Mouse (Mus musculus): ENCODE results near the gene Tmub2. TPM values are rescaled to one million over a fixed set of nuclear protein-coding genes. Genes with fewer than 3 reads are reported as not detected.
A peak's percentile ranks its signal among the peaks of the same experiment; 100 is the strongest.

Tmub2 gene
- 79.6 and 81.4 TPM in 2 replicates for polyA plus RNA-seq (2015; fragmentation: Nextera tagmentation; extraction: Ambion mirVana)

DNA sequence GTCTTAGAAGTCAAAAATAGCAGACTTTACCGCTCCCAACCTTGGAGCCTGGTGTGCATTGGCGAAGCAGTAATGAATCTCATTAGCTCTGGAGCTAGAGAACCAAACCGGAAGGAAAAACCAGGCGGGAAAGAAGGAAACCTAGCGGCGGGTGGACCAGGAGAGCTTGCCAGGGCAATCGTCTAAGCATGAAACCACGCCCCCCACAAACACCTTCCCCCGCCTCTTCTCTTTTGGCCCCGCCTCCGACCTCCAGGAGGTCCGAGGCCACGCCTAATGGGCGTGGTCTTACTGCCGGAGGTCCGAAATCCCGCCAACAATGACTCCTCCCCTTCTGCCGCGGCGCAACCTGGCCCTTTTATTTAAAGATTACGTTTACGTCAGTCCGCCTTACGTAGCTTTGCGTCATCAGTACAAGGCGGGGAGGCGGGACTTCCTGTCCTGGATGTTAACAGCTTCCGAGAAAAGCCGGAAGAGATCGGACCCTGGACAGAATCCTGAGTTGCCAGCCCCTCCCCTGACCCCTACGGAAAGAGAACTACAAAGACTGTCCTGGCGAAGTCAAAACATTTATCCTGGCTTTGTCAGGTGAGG lies at the start of gene Tmub2:
Gene Tmub2 (plus strand): TSS at position 431 of the 594 bp plus-strand sequence.
- Histone ChIP-seq H3K36me3 (peaks cover 25% of the 10 kb centered on the region), H3K9me3 (no peaks in the 10 kb centered on the region), H3K4me1 (replicated peaks) (peaks cover 20% of the 10 kb centered on the region), H3K27ac (replicated peaks) (peak within 1 kb of the TSS; percentile 83), H3K4me3 (peak within 1 kb of the TSS; percentile 62), H3K4me2 (peak within 1 kb of the TSS; percentile 69), H3K9ac (peak within 1 kb of the TSS; percentile 83), H3K27me3 (no peaks in the 10 kb centered on the region)
- ATAC-seq (ENCODE audit: low read depth) = peak; percentile 89
- WGBS = under 1% methylated on average over 32 of the region's 32 CpGs

DNA sequence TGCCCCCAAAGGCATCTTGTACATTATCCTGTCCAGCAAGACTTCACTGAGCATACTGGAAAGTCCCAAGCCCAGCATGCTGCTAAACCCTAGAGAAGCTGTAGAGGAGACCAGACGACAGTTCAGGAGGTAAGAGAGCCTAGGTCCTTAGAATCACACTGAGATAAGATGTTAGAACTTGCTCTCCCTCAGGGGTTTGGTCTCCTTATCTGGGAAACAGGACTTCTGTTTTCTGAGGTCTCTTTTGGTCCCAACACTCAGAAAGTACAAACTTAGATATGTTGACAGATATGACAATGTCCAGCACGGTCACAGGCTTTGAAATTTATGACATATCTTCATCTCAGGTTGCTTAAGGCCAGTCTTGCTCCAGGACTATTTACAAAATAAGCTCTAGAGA lies 48.7 kb upstream of the Tmub2 start:
- ATAC-seq (ENCODE audit: low read depth) = no peak
- WGBS = 72% methylated on average over 2 of the region's 2 CpGs
- no peaks in the 10 kb centered on the region for H3K27me3 ChIP-seq
- H3K9ac ChIP-seq = no peak overlapping the region
- H3K27ac ChIP-seq (replicated peaks) = no peak overlapping the region
- no peak overlapping the region for H3K4me3 ChIP-seq
- no peaks in the 10 kb centered on the region for H3K4me1 ChIP-seq (replicated peaks)
- no peaks in the 10 kb centered on the region for H3K9me3 ChIP-seq
- H3K36me3 ChIP-seq = no peaks in the 10 kb centered on the region
- no peak overlapping the region for H3K4me2 ChIP-seq

DNA sequence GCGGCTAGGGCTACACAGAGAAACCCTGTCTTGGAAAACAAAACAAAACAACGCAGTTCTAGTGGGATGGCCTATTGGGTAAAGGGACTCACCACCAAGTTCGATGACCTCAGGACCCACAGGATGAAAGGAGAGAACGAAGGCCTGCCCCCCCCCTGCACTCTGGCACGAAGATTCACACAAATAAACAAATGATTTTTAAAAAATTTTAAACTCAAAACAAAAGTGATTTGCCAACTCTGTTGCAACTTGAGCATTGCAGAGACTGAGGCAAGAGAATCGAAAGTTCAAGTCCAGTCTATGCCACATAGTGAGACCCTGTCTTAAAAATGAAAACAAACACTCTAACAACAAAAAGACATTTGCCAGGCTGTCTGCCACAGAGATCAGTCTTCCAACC lies 44.1 kb upstream of the Tmub2 start:
- Histone ChIP-seq H3K9ac (no peak overlapping the region), H3K4me2 (no peak overlapping the region), H3K9me3 (no peaks in the 10 kb centered on the region), H3K27ac (replicated peaks) (no peak overlapping the region), H3K36me3 (no peaks in the 10 kb centered on the region), H3K27me3 (no peaks in the 10 kb centered on the region), H3K4me1 (replicated peaks) (peaks cover 15% of the 10 kb centered on the region), H3K4me3 (no peak overlapping the region)
- ATAC-seq (ENCODE audit: low read depth) = no peak
- 88% methylated on average over 6 of the region's 6 CpGs for WGBS

DNA sequence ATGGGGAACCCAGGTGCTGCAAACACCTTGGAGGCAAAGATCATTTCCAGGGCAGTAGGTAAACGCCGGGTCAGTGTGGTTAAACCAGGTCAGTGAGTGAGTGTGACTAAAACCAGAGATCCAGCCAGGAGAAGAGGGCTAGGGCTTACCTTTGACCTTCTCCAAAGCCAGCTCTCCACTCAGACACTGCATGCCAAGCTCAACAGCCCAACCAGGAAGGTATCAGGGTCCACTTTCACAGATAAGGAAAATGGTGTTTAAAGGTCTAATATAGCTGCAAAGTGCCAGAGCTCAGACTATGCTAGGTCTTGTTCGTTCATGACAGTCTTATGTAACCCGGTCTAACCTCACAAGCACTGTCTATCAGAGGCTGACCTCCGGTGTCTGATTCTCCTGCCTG lies 43.5 kb upstream of the Tmub2 start:
- Histone ChIP-seq H3K9me3 (no peaks in the 10 kb centered on the region), H3K4me2 (no peak overlapping the region), H3K36me3 (no peaks in the 10 kb centered on the region), H3K4me1 (replicated peaks) (peaks cover 21% of the 10 kb centered on the region), H3K9ac (no peak overlapping the region), H3K4me3 (no peak overlapping the region), H3K27ac (replicated peaks) (no peak overlapping the region), H3K27me3 (no peaks in the 10 kb centered on the region)
- ATAC-seq (ENCODE audit: low read depth) = no peak
- WGBS = 85% methylated on average over 5 of the region's 5 CpGs

DNA sequence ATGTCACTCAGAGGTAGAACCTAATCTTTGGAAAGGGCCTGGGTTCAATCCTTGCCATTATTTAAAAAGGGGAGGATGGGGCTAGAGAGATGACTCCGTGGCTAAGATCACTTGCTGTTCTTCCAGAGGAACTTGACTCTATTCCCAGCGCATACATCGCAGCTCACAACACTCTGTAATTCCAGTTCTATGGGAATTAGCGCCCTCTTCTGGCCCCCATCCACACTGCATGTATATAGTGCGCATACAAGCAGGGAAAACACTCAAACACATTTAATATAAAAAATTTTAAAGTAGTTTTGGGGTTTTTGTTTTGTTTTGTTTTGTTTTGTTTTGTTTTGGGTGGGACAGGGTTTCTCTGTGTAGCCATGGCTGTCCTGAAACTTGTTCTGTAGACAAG lies 42.9 kb upstream of the Tmub2 start:
- ATAC-seq (ENCODE audit: low read depth) = no peak

DNA sequence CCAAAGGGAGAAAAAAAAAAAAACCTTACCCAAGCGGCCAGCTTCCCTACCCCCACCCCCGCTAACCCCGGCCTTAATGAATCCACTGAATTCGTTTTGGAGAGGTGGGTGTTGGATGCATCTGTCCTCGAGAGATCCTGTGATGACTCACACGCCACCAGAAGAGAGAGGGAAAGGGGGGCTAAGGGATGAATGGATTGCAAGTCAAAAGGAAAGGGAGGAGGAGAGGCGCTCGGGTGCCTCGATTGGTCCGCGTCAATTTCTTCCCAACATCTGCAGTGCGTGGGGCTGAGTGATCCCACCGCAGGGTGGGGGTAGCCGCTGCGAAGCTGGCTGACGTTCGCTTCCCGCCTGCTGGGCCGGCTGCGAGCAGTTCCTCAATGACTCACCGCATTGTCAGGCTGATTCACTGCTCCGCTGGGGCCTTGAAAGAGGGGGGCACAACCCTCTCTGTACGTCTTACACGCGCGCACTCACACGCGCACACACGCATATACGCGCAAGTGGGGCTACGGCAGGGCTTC lies 39.7 kb upstream of the Tmub2 start:
- Histone ChIP-seq H3K4me2 (peak overlapping the region; percentile 69), H3K27ac (replicated peaks) (peak overlapping the region; percentile 85), H3K36me3 (no peaks in the 10 kb centered on the region), H3K4me1 (replicated peaks) (peaks cover 41% of the 10 kb centered on the region), H3K9me3 (no peaks in the 10 kb centered on the region), H3K4me3 (peak overlapping the region; percentile 35), H3K27me3 (no peaks in the 10 kb centered on the region), H3K9ac (peak overlapping the region; percentile 60)
- WGBS = 1% methylated on average over 32 of the region's 32 CpGs
- ATAC-seq (ENCODE audit: low read depth) = peak; percentile 84

More for the DNA sequence above, 42.9 kb upstream of the Tmub2 start:
- H3K27me3 ChIP-seq = no peaks in the 10 kb centered on the region
- H3K9ac ChIP-seq = no peak overlapping the region
- peaks cover 24% of the 10 kb centered on the region for H3K4me1 ChIP-seq (replicated peaks)
- H3K9me3 ChIP-seq = no peaks in the 10 kb centered on the region
- WGBS = 48% methylated on average over 5 of the region's 5 CpGs
- no peak overlapping the region for H3K27ac ChIP-seq (replicated peaks)
- H3K4me2 ChIP-seq = no peak overlapping the region
- no peak overlapping the region for H3K4me3 ChIP-seq
- H3K36me3 ChIP-seq = no peaks in the 10 kb centered on the region

DNA sequence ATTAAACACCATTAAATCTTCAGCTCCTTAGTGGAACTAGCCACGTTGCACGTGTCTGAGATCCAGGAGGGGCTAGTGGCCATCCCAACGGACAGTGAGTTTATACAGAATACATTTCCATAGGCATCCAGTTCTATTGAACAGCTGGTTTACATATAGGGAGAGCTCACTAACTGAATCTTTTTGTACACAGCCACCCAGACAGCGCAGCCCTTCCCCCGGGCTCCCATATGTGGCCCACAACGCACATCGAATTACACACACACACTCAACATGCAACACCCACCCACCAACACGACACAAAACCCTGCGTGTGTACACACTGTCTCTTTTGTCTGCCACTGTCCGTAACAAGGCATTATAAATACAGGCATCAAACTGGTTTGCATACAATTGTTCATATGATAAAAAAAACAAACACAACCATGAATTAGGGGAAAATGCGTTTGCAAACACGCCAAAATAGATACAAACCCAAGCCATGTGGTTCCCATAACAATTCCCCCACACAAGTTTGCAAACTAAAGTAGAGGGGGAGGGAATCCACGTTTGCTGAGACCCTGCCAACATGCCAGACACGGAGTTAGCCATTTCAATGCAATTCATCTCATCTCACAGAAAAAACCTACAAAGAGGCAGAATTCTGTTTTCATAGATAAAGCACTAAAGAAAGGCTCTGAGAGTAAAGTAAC lies 39.0 kb upstream of the Tmub2 start:
- peak; percentile 37; the same call in 1 of the 2 replicates for ATAC-seq (ENCODE audit: low read depth)
- peaks cover 41% of the 10 kb centered on the region for H3K4me1 ChIP-seq (replicated peaks)
- H3K27ac ChIP-seq (replicated peaks) = peak overlapping the region; percentile 85
- H3K27me3 ChIP-seq = no peaks in the 10 kb centered on the region
- no peaks in the 10 kb centered on the region for H3K36me3 ChIP-seq
- H3K4me3 ChIP-seq = peak overlapping the region; percentile 35
- 40% methylated on average over 14 of the region's 14 CpGs for WGBS
- peak overlapping the region; percentile 60 for H3K9ac ChIP-seq
- peak overlapping the region; percentile 69 for H3K4me2 ChIP-seq
- H3K9me3 ChIP-seq = no peaks in the 10 kb centered on the region

DNA sequence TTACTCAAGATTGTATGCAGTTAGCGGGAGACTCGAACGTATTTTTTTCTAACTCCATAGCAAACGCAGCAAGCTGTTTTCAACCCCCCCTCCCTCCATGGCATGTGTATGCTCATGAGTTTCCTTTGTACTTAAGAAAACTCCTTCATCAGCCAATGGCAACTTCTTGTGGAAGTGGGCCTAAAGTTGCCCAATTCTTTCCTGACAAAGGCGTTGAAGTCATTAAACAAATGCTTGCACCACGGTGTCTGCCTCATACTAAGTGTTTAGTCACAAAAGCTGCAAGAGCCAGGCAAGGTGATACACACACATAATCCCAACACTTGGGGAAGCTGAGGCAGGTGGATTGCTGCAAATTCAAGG lies 38.5 kb upstream of the Tmub2 start:
- Histone ChIP-seq H3K4me1 (replicated peaks) (peaks cover 41% of the 10 kb centered on the region), H3K9ac (no peak overlapping the region), H3K9me3 (no peaks in the 10 kb centered on the region), H3K4me3 (no peak overlapping the region), H3K4me2 (no peak overlapping the region), H3K27ac (replicated peaks) (no peak overlapping the region), H3K27me3 (no peaks in the 10 kb centered on the region), H3K36me3 (no peaks in the 10 kb centered on the region)
- ATAC-seq (ENCODE audit: low read depth) = no peak
- 82% methylated on average over 6 of the region's 6 CpGs for WGBS

DNA sequence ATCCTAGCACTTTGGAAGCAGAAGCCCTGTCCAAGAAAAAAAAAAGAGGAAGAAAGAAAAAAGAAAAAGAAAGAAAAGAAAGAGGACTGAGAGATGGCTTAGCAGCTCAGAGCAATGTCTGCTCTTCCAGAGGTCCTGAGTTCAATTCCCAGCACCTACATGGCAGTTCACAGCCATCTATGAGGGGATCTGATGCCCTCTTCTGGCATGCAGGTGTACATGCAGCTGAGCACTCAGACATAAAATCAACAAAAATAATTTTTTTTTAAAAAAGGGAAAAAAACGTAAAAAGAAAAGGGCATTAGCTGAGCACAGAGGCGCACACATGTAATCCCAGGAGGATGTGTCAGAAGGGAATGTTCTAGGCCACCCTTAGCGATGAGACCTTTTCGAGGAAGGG lies 37.9 kb upstream of the Tmub2 start:
- Histone ChIP-seq H3K9me3 (no peaks in the 10 kb centered on the region), H3K27ac (replicated peaks) (no peak overlapping the region), H3K4me2 (no peak overlapping the region), H3K36me3 (no peaks in the 10 kb centered on the region), H3K27me3 (no peaks in the 10 kb centered on the region), H3K4me3 (no peak overlapping the region), H3K9ac (no peak overlapping the region), H3K4me1 (replicated peaks) (peaks cover 41% of the 10 kb centered on the region)
- 87% methylated on average over 4 of the region's 4 CpGs for whole genome bisulfite sequencing
- no peak for ATAC-seq (ENCODE audit: low read depth)

DNA sequence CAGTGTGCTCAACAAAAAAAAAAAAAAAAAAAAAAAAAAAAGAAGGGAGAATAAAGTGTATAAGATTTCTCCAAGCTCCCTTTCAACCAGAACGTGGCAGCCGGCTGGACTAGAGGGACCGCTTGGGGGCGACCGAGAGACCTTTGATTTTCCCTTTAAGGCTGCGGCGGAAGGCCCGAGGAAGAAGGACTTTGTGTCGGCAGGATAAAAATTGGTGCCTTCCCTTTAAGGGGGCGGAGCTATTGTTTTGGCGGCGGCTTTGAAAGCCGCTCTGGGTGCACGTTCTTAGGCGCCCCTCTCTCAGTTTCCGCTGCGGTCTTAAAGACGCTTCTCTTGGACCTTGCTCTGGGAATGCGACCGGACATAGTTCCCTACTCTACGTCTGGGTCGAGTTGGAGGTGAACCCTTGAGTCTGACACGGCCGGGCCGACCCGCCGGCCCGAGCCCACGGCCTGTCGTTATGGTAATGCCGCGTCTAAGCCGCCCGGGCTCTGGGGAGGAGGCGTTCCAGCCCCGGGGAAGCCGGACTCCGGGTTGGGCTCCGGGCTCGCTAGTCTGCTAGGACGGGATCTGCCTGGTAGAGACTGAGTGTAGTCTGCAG lies 36.0 kb upstream of the Tmub2 start, which contains the start of gene BC030867:
Gene BC030867 (plus strand): TSS at position 253 of the 601 bp plus-strand sequence.
- peak; percentile 44 for ATAC-seq (ENCODE audit: low read depth)
- Histone ChIP-seq H3K4me1 (replicated peaks) (peaks cover 41% of the 10 kb centered on the region), H3K27ac (replicated peaks) (0 out of 2 replicates have a peak within 1 kb of the TSS, but pooled peaks have one; percentile 28), H3K9me3 (no peaks in the 10 kb centered on the region), H3K27me3 (no peaks in the 10 kb centered on the region), H3K4me2 (peak within 1 kb of the TSS; percentile 83), H3K36me3 (no peaks in the 10 kb centered on the region), H3K4me3 (peak within 1 kb of the TSS; percentile 49), H3K9ac (peak within 1 kb of the TSS; percentile 62)
- under 1% methylated on average over 41 of the region's 41 CpGs for WGBS

DNA sequence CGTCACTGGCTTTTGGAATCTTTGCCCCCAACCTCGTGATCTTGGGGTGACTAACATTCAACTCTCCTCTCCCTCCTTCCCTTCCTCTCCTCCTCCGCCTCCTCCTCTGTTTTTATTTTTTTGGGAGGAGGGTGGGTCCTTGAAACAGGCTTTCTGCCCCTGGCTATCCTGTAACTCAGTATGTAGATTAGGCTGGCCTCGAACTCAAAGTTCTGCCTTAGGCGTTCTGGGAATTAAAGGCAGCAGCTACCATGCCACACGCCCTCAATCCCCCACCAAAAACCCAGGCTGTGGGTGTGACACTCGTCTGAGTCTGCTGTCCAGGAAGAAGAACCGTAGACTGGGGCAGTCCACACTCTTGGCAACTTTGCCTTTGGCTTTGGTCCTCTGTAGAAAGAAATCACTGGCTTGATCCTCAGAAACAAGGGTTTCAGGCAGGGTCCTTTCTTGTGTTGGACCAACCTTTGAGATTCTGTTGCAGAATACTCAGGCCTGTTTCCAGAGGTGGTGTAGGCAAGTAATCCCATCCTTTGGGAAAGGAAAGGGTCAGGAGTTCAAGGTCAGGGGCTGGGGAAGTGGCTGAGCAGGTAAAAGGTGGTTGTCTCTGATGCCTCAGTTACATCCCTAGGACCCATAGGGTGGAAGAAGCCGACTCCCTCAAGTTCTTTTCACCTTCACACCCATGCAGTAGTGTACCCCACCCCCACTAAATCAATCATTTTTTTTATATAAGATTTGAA lies 35.2 kb upstream of the Tmub2 start:
- Histone ChIP-seq H3K4me2 (peak overlapping the region; percentile 83), H3K27ac (replicated peaks) (no peak overlapping the region), H3K27me3 (no peaks in the 10 kb centered on the region), H3K9me3 (no peaks in the 10 kb centered on the region), H3K4me1 (replicated peaks) (peaks cover 37% of the 10 kb centered on the region), H3K9ac (peak overlapping the region; percentile 62), H3K4me3 (peak overlapping the region; percentile 49), H3K36me3 (no peaks in the 10 kb centered on the region)
- WGBS = 13% methylated on average over 9 of the region's 9 CpGs
- ATAC-seq (ENCODE audit: low read depth) = no peak

DNA sequence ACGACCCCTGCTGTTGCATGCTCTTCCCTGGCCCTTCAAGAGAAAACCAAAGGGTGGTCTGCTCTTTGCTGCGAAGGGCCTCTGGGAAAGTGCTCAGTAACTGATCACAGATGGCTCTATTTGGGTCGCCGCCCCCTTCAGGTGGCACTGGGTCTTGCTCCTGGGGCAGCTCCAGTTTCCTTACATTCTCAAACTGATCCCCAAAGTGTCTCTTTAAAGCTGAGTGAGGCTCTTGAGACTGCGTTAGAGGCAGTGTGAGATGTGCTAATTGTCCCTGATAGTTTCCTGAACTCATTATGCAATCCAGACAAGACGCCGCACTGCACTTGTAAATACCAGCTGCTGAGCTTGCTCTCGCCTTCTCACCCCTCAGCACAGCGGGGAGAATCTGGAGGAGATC lies 27.2 kb upstream of the Tmub2 start:
- ATAC-seq (ENCODE audit: low read depth) = no peak
- H3K4me1 ChIP-seq (replicated peaks) = 0 out of 2 replicates have a peak, but pooled peaks cover 4% of the 10 kb centered on the region
- H3K36me3 ChIP-seq = no peaks in the 10 kb centered on the region
- no peak overlapping the region for H3K4me2 ChIP-seq
- no peak overlapping the region for H3K27ac ChIP-seq (replicated peaks)
- no peak overlapping the region for H3K4me3 ChIP-seq
- 36% methylated on average over 9 of the region's 9 CpGs for whole genome bisulfite sequencing
- H3K27me3 ChIP-seq = no peaks in the 10 kb centered on the region
- H3K9me3 ChIP-seq = no peaks in the 10 kb centered on the region
- no peak overlapping the region for H3K9ac ChIP-seq

Data from neural tube, embryonic 13.5 days (tissue).